Mouse (Mus musculus): ENCODE measurements at regions not wholly inside any gene's neighbourhood (a gene's known extent, or its start where the extent isn't known, plus 50 kb on each side); places are given as distances from the start of the nearest gene placed in this dataset.

GRCm38 (mm10) chr11:111252226-111252625 lies 186.3 kb downstream of the Kcnj2 start:
- H3K27me3 ChIP-seq (ENCODE audit: control insufficient read depth, insufficient read depth, low read depth, low read length), result no peaks in the 10 kb centered on the region
- H3K27ac ChIP-seq (ENCODE audit: low read length), result no peak overlapping the region
- H3K36me3 ChIP-seq (ENCODE audit: control insufficient read depth, insufficient read depth, low read length), result no peaks in the 10 kb centered on the region
- H3K4me2 ChIP-seq (ENCODE audit: low read depth, low read length), result no peak overlapping the region
- ATAC-seq (ENCODE audit: low read depth), result no peak
- H3K4me3 ChIP-seq (ENCODE audit: low read length), result no peak overlapping the region
- 76% methylated on average over 4 of the region's 4 CpGs for WGBS
- no peaks in the 10 kb centered on the region for H3K4me1 ChIP-seq (replicated peaks; ENCODE audit: control insufficient read depth, insufficient read depth, low read length)
- H3K9me3 ChIP-seq (ENCODE audit: control insufficient read depth, low read length), result no peaks in the 10 kb centered on the region
- no peak overlapping the region for H3K9ac ChIP-seq (ENCODE audit: low read length)

- 58% methylated on average over 3 of the region's 3 CpGs for WGBS
- H3K4me2 ChIP-seq (ENCODE audit: low read depth, low read length), result no peak overlapping the region
- no peak overlapping the region for H3K27ac ChIP-seq (ENCODE audit: low read length)
- H3K4me3 ChIP-seq (ENCODE audit: low read length), result no peak overlapping the region
- no peaks in the 10 kb centered on the region for H3K9me3 ChIP-seq (ENCODE audit: control insufficient read depth, low read length)
- no peaks in the 10 kb centered on the region for H3K36me3 ChIP-seq (ENCODE audit: control insufficient read depth, insufficient read depth, low read length)
- no peak for ATAC-seq (ENCODE audit: low read depth)
- no peaks in the 10 kb centered on the region for H3K27me3 ChIP-seq (ENCODE audit: control insufficient read depth, insufficient read depth, low read depth, low read length)
- H3K9ac ChIP-seq (ENCODE audit: low read length), result no peak overlapping the region
- H3K4me1 ChIP-seq (replicated peaks; ENCODE audit: control insufficient read depth, insufficient read depth, low read length), result no peaks in the 10 kb centered on the region
Measured at GRCm38 (mm10) chr11:111256596-111256995, 190.6 kb downstream of the Kcnj2 start.

- no peak for ATAC-seq (ENCODE audit: low read depth)
- 71% methylated on average over 11 of the region's 11 CpGs for WGBS
Measured at GRCm38 (mm10) chr11:111260691-111261383, 194.9 kb downstream of the Kcnj2 start.

DNA sequence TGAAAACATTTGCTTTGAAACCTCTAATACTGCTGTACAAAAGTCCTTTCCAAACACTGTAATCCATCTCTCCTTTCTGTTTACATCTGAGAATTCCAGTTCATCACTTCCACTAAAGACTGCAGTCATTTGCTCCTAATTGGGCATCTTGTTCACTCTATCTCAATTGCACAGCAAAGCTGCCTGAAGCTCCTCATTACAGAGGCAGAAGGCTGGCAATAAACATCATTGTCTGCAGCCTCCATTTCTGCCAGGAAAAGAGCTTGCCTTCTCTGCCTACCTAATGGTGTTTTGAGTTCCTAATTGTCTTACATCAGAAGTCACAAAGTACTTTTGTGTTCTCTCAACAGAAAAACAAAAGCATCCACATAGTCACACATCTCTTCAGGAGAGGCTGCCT lies 207.7 kb downstream of the Kcnj2 start:
- no peak overlapping the region for H3K9ac ChIP-seq (ENCODE audit: low read length)
- no peak overlapping the region for H3K4me3 ChIP-seq (ENCODE audit: low read length)
- H3K9me3 ChIP-seq (ENCODE audit: control insufficient read depth, low read length), result no peaks in the 10 kb centered on the region
- no peak for ATAC-seq (ENCODE audit: low read depth)
- no peaks in the 10 kb centered on the region for H3K27me3 ChIP-seq (ENCODE audit: control insufficient read depth, insufficient read depth, low read depth, low read length)
- H3K36me3 ChIP-seq (ENCODE audit: control insufficient read depth, insufficient read depth, low read length), result no peaks in the 10 kb centered on the region
- no peak overlapping the region for H3K4me2 ChIP-seq (ENCODE audit: low read depth, low read length)
- H3K4me1 ChIP-seq (replicated peaks; ENCODE audit: control insufficient read depth, insufficient read depth, low read length), result no peaks in the 10 kb centered on the region
- no peak overlapping the region for H3K27ac ChIP-seq (ENCODE audit: low read length)

More at GRCm38 (mm10) chr11:111260691-111261383, 194.9 kb downstream of the Kcnj2 start:
- Histone ChIP-seq H3K9me3 (ENCODE audit: control insufficient read depth, low read length) (no peaks in the 10 kb centered on the region), H3K27me3 (ENCODE audit: control insufficient read depth, insufficient read depth, low read depth, low read length) (no peaks in the 10 kb centered on the region), H3K9ac (ENCODE audit: low read length) (no peak overlapping the region), H3K4me1 (replicated peaks; ENCODE audit: control insufficient read depth, insufficient read depth, low read length) (no peaks in the 10 kb centered on the region), H3K36me3 (ENCODE audit: control insufficient read depth, insufficient read depth, low read length) (no peaks in the 10 kb centered on the region), H3K4me2 (ENCODE audit: low read depth, low read length) (no peak overlapping the region), H3K27ac (ENCODE audit: low read length) (no peak overlapping the region), H3K4me3 (ENCODE audit: low read length) (no peak overlapping the region)

DNA sequence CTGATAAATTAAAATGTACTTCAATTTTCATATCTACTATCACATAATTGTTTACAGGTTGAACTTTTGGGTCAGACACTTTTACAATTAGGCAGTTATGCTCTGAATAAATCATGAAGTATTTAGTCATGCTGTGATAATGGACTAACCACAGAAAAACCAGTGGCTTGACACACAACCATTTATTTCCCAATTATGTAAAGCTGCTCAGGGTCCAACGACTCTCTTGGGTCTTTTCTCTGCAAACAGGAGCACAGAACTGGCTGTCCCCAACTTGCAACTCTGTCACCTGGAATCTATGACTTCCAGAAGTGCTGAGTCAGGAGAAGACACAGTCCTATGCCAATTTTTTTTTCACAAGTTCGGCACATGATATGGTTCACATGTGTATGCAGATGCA lies 214.8 kb downstream of the Kcnj2 start:
- ATAC-seq (ENCODE audit: low read depth), result no peak
- 37% methylated on average over 2 of the region's 2 CpGs for WGBS
- Histone ChIP-seq H3K27ac (ENCODE audit: low read length) (no peak overlapping the region), H3K27me3 (ENCODE audit: control insufficient read depth, insufficient read depth, low read depth, low read length) (no peaks in the 10 kb centered on the region), H3K9ac (ENCODE audit: low read length) (no peak overlapping the region), H3K36me3 (ENCODE audit: control insufficient read depth, insufficient read depth, low read length) (no peaks in the 10 kb centered on the region), H3K4me2 (ENCODE audit: low read depth, low read length) (no peak overlapping the region), H3K4me1 (replicated peaks; ENCODE audit: control insufficient read depth, insufficient read depth, low read length) (no peaks in the 10 kb centered on the region), H3K9me3 (ENCODE audit: control insufficient read depth, low read length) (no peaks in the 10 kb centered on the region), H3K4me3 (ENCODE audit: low read length) (no peak overlapping the region)

GRCm38 (mm10) chr11:111281237-111282160 lies 215.5 kb downstream of the Kcnj2 start:
- Histone ChIP-seq H3K4me2 (ENCODE audit: low read depth, low read length) (no peak overlapping the region), H3K4me1 (replicated peaks; ENCODE audit: control insufficient read depth, insufficient read depth, low read length) (no peaks in the 10 kb centered on the region), H3K9me3 (ENCODE audit: control insufficient read depth, low read length) (no peaks in the 10 kb centered on the region), H3K9ac (ENCODE audit: low read length) (no peak overlapping the region), H3K36me3 (ENCODE audit: control insufficient read depth, insufficient read depth, low read length) (no peaks in the 10 kb centered on the region), H3K4me3 (ENCODE audit: low read length) (no peak overlapping the region), H3K27ac (ENCODE audit: low read length) (no peak overlapping the region), H3K27me3 (ENCODE audit: control insufficient read depth, insufficient read depth, low read depth, low read length) (no peaks in the 10 kb centered on the region)
- 47% methylated on average over 7 of the region's 7 CpGs for WGBS
- no peak for ATAC-seq (ENCODE audit: low read depth)

GRCm38 (mm10) chr11:111282283-111282682 lies 216.3 kb downstream of the Kcnj2 start:
- no peak overlapping the region for H3K9ac ChIP-seq (ENCODE audit: low read length)
- H3K36me3 ChIP-seq (ENCODE audit: control insufficient read depth, insufficient read depth, low read length), result no peaks in the 10 kb centered on the region
- no peak overlapping the region for H3K4me3 ChIP-seq (ENCODE audit: low read length)
- no peaks in the 10 kb centered on the region for H3K4me1 ChIP-seq (replicated peaks; ENCODE audit: control insufficient read depth, insufficient read depth, low read length)
- ATAC-seq (ENCODE audit: low read depth), result no peak
- H3K27ac ChIP-seq (ENCODE audit: low read length), result no peak overlapping the region
- WGBS, result 71% methylated on average over 2 of the region's 2 CpGs
- H3K4me2 ChIP-seq (ENCODE audit: low read depth, low read length), result no peak overlapping the region
- no peaks in the 10 kb centered on the region for H3K9me3 ChIP-seq (ENCODE audit: control insufficient read depth, low read length)
- no peaks in the 10 kb centered on the region for H3K27me3 ChIP-seq (ENCODE audit: control insufficient read depth, insufficient read depth, low read depth, low read length)

GRCm38 (mm10) chr11:111290537-111290936 lies 224.6 kb downstream of the Kcnj2 start:
- no peak for ATAC-seq (ENCODE audit: low read depth)
- no peak overlapping the region for H3K27ac ChIP-seq (ENCODE audit: low read length)
- no peaks in the 10 kb centered on the region for H3K36me3 ChIP-seq (ENCODE audit: control insufficient read depth, insufficient read depth, low read length)
- H3K4me3 ChIP-seq (ENCODE audit: low read length), result no peak overlapping the region
- H3K9ac ChIP-seq (ENCODE audit: low read length), result no peak overlapping the region
- no peak overlapping the region for H3K4me2 ChIP-seq (ENCODE audit: low read depth, low read length)
- no peaks in the 10 kb centered on the region for H3K27me3 ChIP-seq (ENCODE audit: control insufficient read depth, insufficient read depth, low read depth, low read length)
- H3K4me1 ChIP-seq (replicated peaks; ENCODE audit: control insufficient read depth, insufficient read depth, low read length), result no peaks in the 10 kb centered on the region
- H3K9me3 ChIP-seq (ENCODE audit: control insufficient read depth, low read length), result peaks cover 3% of the 10 kb centered on the region; the same call in 1 of the 2 replicates

GRCm38 (mm10) chr11:111296309-111296721 lies 230.4 kb downstream of the Kcnj2 start:
- Histone ChIP-seq H3K4me2 (ENCODE audit: low read depth, low read length) (no peak overlapping the region), H3K4me3 (ENCODE audit: low read length) (no peak overlapping the region), H3K36me3 (ENCODE audit: control insufficient read depth, insufficient read depth, low read length) (no peaks in the 10 kb centered on the region), H3K27ac (ENCODE audit: low read length) (no peak overlapping the region), H3K27me3 (ENCODE audit: control insufficient read depth, insufficient read depth, low read depth, low read length) (no peaks in the 10 kb centered on the region; the same call in 1 of the 2 replicates), H3K4me1 (replicated peaks; ENCODE audit: control insufficient read depth, insufficient read depth, low read length) (no peaks in the 10 kb centered on the region), H3K9ac (ENCODE audit: low read length) (no peak overlapping the region), H3K9me3 (ENCODE audit: control insufficient read depth, low read length) (peaks cover 3% of the 10 kb centered on the region; the same call in 1 of the 2 replicates)
- 46% methylated on average over 9 of the region's 9 CpGs for WGBS
- ATAC-seq (ENCODE audit: low read depth), result no peak
